Mouse (Mus musculus) MEL (cell line): ENCODE measurements around the gene 1700003F12Rik.

Experiments
- CHD1 ChIP-seq: IDR thresholded peaks from 2 replicates; pipeline ENCODE4 v1.6.1; 2012; ENCODE audit warnings: low read depth, mild to moderate bottlenecking, inconsistent platforms, low read length, improper control_type of control experiment
- CTCF ChIP-seq, 3 experiments: IDR thresholded peaks in 2 of 3; conservative IDR thresholded peaks in 1 of 3; 2 replicates each; pipeline ENCODE4 v1.5.1; 2011 to 2012; ENCODE audit warnings: low read length in 3 of 3, low read depth in 2 of 3, mild to moderate bottlenecking in 2 of 3, improper control_type of control experiment in 1 of 3, inconsistent platforms in 1 of 3, mixed read lengths in 1 of 3, moderate library complexity in 1 of 3; ENCODE audit not compliant: control insufficient read depth in 1 of 3, insufficient read depth in 1 of 3, poor library complexity in 1 of 3, severe bottlenecking in 1 of 3
- GABPA ChIP-seq: IDR thresholded peaks from 2 replicates; pipeline ENCODE4 v1.6.1; 2012; ENCODE audit warnings: low read depth, mild to moderate bottlenecking, inconsistent platforms, low read length, improper control_type of control experiment, moderate library complexity
- GATA1 ChIP-seq: IDR thresholded peaks from 2 replicates; pipeline ENCODE4 v1.6.1; 2011; ENCODE audit warnings: low read depth, low read length, improper control_type of control experiment
- HCFC1 ChIP-seq: IDR thresholded peaks from 2 replicates; pipeline ENCODE4 v1.6.1; 2012; ENCODE audit warnings: low read depth, mild to moderate bottlenecking, inconsistent platforms, low read length, improper control_type of control experiment, moderate library complexity
- MAFK ChIP-seq: IDR thresholded peaks from 2 replicates; pipeline ENCODE4 v1.6.1; 2011; ENCODE audit warnings: low read depth, mild to moderate bottlenecking, low read length, improper control_type of control experiment, borderline replicate concordance
- POLR2A ChIP-seq, 2 experiments: IDR thresholded peaks; 2 replicates each; pipeline ENCODE4 v1.6.1; 2011 to 2012; ENCODE audit warnings: low read length in 2 of 2, mild to moderate bottlenecking in 2 of 2, control low read depth in 1 of 2, improper control_type of control experiment in 1 of 2, low read depth in 1 of 2, moderate library complexity in 1 of 2; ENCODE audit not compliant: control insufficient read depth in 1 of 2, insufficient read depth in 1 of 2, poor library complexity in 1 of 2
- RCOR1 ChIP-seq: IDR thresholded peaks from 2 replicates; pipeline ENCODE4 v1.6.1; 2012; ENCODE audit warnings: low read depth, mild to moderate bottlenecking, inconsistent platforms, low read length, improper control_type of control experiment
- UBTF ChIP-seq: IDR thresholded peaks from 2 replicates; pipeline ENCODE4 v1.6.1; 2012; ENCODE audit warnings: low read depth, mild to moderate bottlenecking, inconsistent platforms, low read length, improper control_type of control experiment, moderate library complexity, borderline replicate concordance; ENCODE audit not compliant: insufficient read depth
- USF2 ChIP-seq, 2 experiments: IDR thresholded peaks; 2 replicates each; pipeline ENCODE4 v1.6.1; 2011 to 2012; ENCODE audit warnings: improper control_type of control experiment in 2 of 2, low read length in 2 of 2, borderline replicate concordance in 1 of 2, inconsistent platforms in 1 of 2, low read depth in 1 of 2, mild to moderate bottlenecking in 1 of 2; ENCODE audit not compliant: insufficient read depth in 1 of 2

- TF ChIP-seq GABPA: no peak
- TF ChIP-seq MAFK: no peak
- no peak for TF ChIP-seq USF2 (IDR thresholded peaks at IDR 0.05; ENCODE audit: borderline replicate concordance in 1 of 2, insufficient read depth in 1 of 2, low read depth in 1 of 2, low read length in 2 of 2)
- no peak for TF ChIP-seq GATA1
- no peak for TF ChIP-seq HCFC1
- TF ChIP-seq CHD1: no peak
- TF ChIP-seq UBTF: no peak
- no peak for TF ChIP-seq RCOR1
- TF ChIP-seq POLR2A (IDR thresholded peaks at IDR 0.05; ENCODE audit: control insufficient read depth in 1 of 2, insufficient read depth in 1 of 2, low read depth in 1 of 2, low read length in 2 of 2, poor library complexity in 1 of 2): no peak
- no peak for TF ChIP-seq CTCF (IDR thresholded peaks at IDR 0.05 in 2 of 3, conservative IDR thresholded peaks at IDR 0.05 in 1 of 3; ENCODE audit: control insufficient read depth in 1 of 3, insufficient read depth in 1 of 3, low read depth in 2 of 3, low read length in 3 of 3, poor library complexity in 1 of 3, severe bottlenecking in 1 of 3)
These were observed 47.1 kb upstream of the 1700003F12Rik start for GRCm38 (mm10) chr2:154499717-154500247.
